Mouse (Mus musculus): ENCODE measurements at regions not wholly inside any gene's neighbourhood (a gene's known extent, or its start where the extent isn't known, plus 50 kb on each side); places are given as distances from the start of the nearest gene placed in this dataset.

DNA sequence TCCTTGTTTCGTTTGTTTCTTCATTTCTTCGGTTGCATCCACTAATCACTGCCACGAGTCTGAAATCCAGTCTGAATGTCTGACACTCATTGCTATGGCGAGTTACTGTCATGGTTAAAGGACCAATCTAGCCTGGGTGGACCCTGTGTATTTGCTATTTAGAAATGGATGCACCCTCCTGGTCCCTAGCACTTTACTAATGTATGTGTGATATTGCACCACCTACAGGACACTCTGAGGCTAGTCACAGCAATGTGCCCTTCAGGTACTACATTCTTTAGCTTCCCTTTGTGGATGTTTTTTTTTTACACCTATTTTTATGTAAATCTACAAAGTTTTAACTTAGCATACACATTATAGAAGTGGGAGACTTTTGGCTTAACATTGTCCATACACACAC is 87.5 kb upstream of the Stxbp6 start:
- no peak for TF ChIP-seq EP300 (IDR thresholded peaks at IDR 0.05; ENCODE audit: insufficient read depth, low read depth, low read length)
- peak; percentile 2 for TF ChIP-seq CTCF (IDR thresholded peaks at IDR 0.05; ENCODE audit: low read depth, low read length)

Measured in ES-Bruce4 (cell line).